Mouse (Mus musculus) natural killer cell, adult 2 months (primary cell): ENCODE data around the gene Neto2.

Source experiments
- DNase-seq, 2 experiments: peaks; one replicate each; pipeline ENCODE4 v3.0.0; 2022; ENCODE audit warnings: low spot score in 2 of 2

The Neto2 gene

DNA sequence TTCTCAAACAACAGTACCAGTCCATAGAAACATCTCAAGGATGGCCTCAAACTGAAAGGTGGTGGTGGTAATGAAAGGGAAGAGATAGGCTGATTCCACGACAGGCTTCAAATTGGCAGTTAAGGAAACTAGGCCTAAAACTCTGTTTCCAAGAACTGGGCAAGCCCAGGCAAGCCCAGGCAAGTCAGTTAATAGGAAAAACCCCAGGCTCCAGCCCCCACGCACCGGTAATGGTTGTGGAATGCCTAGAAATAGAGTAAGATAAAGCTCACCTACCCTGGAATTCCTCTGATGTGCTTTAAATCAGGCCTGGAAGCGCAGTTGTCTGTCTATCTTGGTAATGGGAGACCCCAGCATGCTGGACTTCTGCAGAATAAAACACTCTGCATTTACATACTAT, 98.0 kb downstream of the Neto2 start:
- DNase-seq = no peak

- DNase-seq = no peak
Measured at GRCm38 (mm10) chr8:85601741-85602140, 99.0 kb downstream of the Neto2 start.

DNA sequence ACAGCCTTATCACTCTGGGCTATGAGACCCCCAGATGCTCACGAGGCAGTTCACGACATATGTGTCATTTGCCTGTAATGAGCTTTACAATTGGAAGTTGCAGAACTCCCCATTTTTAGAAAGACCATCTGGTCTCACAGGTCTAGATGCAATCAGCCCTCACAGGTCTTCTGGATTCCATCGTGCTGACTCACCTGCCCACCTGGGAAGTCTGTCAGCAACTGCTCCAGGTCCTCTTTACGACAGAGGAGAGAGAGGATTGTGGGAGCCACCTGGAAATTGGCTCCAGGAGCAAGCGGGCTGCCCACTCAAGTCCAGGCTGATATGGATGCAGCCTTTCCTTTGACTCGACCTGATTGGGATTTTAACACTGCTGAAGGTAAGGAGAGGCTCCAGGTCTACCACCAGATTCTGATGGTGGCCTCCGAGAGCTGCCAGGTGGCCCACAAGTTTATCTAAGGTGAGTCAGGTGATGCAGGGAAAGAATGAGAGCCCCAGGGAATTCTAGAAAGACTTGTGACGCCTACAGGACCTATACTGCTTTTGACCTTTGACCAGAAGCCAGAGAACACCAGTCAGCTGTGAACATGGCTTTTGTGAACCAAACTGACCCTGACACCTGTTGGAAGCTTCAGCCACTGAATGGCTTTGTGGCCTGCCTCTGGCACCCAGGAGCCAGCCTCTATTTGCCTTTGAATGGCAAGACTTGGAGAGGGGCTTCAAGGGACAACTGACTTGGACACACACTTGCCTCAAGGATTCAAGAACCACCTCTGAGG, 103.1 kb downstream of the Neto2 start:
- DNase-seq = no peak

DNA sequence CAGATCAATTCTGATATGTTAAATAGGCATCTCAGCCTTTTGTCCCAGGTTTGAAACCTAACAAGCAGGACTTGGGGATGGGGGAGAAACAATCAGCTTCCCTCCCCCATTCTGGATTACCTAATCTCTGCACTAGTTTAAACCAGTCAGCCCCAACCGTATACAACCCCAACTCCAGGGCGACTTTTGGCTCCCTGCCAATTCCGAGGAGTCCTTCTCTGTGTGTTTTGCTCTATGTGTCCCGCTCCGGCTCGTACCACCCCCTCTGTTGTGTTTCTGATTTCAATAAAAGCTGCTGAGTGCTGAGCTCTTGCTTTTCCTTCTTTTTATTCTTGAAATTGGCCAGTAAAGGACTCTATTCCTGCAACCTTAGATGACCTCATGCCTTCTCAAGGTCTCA, 105.3 kb downstream of the Neto2 start:
- no peak for DNase-seq

- DNase-seq = no peak
Measured at GRCm38 (mm10) chr8:85594983-85595382, 105.7 kb downstream of the Neto2 start.

DNA sequence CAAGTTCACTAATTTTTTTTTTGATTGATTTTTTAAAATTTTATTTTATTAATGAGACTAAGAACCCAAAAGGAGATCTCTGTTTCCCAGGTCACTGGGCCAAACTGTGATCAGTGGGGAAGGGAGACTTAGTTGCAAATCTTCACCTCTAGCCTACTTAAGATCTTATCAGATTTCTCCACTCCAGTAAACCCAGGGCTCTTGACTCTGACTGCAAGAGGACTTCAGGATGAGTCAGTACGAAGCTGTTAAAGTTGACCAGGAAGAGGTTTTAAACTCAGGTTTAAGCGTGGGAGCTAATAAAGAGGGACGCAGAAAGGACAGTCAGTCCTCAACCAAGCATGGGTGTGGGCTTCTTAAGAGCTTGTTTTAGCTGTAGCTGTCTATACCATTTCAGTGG, 107.4 kb downstream of the Neto2 start:
- DNase-seq = no peak

- DNase-seq = no peak
Measured at GRCm38 (mm10) chr8:85591532-85591931, 109.2 kb downstream of the Neto2 start.

DNA sequence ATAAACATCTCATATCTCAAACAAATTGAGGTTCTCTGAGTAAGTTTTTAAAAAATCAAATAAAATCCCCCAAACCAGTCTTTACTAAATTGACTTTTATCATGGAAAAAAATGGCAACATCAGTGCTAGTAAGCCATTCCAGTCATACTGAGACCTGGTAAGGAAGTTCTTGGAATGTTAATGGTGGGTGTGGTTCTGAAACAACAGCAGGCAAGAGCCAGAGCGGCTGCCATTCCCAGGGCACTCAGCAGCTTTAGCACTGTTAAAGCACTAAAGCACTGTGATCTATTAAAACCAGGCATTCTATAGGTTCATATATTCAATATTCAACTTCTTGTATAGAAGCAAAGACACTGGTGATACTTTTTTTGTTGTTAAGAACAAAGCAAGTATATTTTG, 110.5 kb downstream of the Neto2 start:
- DNase-seq = no peak

DNA sequence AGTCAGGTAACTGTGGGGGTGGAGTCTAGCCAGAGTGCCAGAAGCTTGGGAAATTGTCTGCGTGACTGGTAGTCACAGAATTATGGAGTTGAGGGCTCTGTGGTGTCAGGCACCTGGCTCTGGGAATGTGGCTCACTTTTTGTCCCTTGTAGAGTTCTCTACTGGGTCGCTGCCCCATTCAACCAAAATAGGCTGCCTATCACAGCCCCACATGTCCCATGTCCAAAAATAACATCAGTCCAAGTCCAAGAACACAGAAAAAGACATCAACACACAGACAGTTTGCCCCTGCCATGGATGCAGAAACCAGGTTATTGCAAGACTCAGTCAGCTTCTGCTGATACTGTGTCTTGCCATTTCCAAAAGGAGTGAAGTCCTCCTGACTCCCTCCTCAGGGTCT, 112.1 kb downstream of the Neto2 start:
- no peak for DNase-seq
